Mouse (Mus musculus): ENCODE results near the gene Hoxd4.

The Hoxd4 gene

GRCm38 (mm10) chr2:74693432-74693827 is 18.3 kb upstream of the Hoxd4 start:
- DNase-seq, result no peak

GRCm38 (mm10) chr2:74694066-74694465 is 17.7 kb upstream of the Hoxd4 start:
- DNase-seq, result no peak

- DNase-seq, result no peak
These were observed 16.3 kb upstream of the Hoxd4 start for GRCm38 (mm10) chr2:74695383-74695782.

GRCm38 (mm10) chr2:74695813-74696430 is 15.8 kb upstream of the Hoxd4 start:
- no peak for DNase-seq

GRCm38 (mm10) chr2:74696442-74697335 is 15.0 kb upstream of the Hoxd4 start:
- DNase-seq, result no peak

- no peak for DNase-seq
These were observed 14.1 kb upstream of the Hoxd4 start, which contains the start of gene Hoxd9 for GRCm38 (mm10) chr2:74697567-74698121. Gene Hoxd9 (plus strand): TSS chr2:74697727.

GRCm38 (mm10) chr2:74698201-74699052 is 13.3 kb upstream of the Hoxd4 start:
- DNase-seq, result no peak

- DNase-seq, result no peak
These were observed 12.7 kb upstream of the Hoxd4 start for GRCm38 (mm10) chr2:74699053-74699430.

GRCm38 (mm10) chr2:74699664-74700545 is 11.8 kb upstream of the Hoxd4 start:
- no peak for DNase-seq

GRCm38 (mm10) chr2:74700546-74701112 is 11.1 kb upstream of the Hoxd4 start:
- DNase-seq, result no peak

- DNase-seq, result peak; percentile 60
These were observed 9.5 kb upstream of the Hoxd4 start for GRCm38 (mm10) chr2:74701949-74702819.

GRCm38 (mm10) chr2:74702820-74703219 is 8.9 kb upstream of the Hoxd4 start:
- no peak for DNase-seq

GRCm38 (mm10) chr2:74703317-74703716 is 8.4 kb upstream of the Hoxd4 start:
- no peak for DNase-seq

- DNase-seq, result no peak
These were observed 7.9 kb upstream of the Hoxd4 start for GRCm38 (mm10) chr2:74703720-74704392.

- DNase-seq, result no peak
These were observed 7.2 kb upstream of the Hoxd4 start, which contains the start of gene Hoxd8 for GRCm38 (mm10) chr2:74704393-74704998. Gene Hoxd8 (plus strand): TSS chr2:74704615.

- no peak for DNase-seq
These were observed 6.7 kb upstream of the Hoxd4 start for GRCm38 (mm10) chr2:74704999-74705466.

GRCm38 (mm10) chr2:74705467-74706089 is 6.2 kb upstream of the Hoxd4 start:
- no peak for DNase-seq

GRCm38 (mm10) chr2:74706393-74706960 is 5.3 kb upstream of the Hoxd4 start:
- no peak for DNase-seq
